Mouse (Mus musculus) C2C12 (cell line): ENCODE measurements around the gene Nepro. TPM values are rescaled to one million over a fixed set of nuclear protein-coding genes. Genes with fewer than 3 reads are reported as not detected.

Experiments used
- H3K27me3 ChIP-seq: one replicate; pipeline ENCODE4 v1.6.1; 2011; ENCODE audit not compliant: control insufficient read depth, insufficient read depth, insufficient read length
- H3K36me3 ChIP-seq: one replicate; pipeline ENCODE4 v1.6.1; 2011; ENCODE audit not compliant: control insufficient read depth, insufficient read depth
- H3K4me3 ChIP-seq: one replicate; pipeline ENCODE4 v1.5.1; 2011; ENCODE audit warnings: mild to moderate bottlenecking, control low read depth; ENCODE audit not compliant: poor library complexity, insufficient read depth, severe bottlenecking
- H3K79me2 ChIP-seq: one replicate; pipeline ENCODE4 v1.6.1; 2011; ENCODE audit not compliant: control insufficient read depth, insufficient read depth
- H3K79me3 ChIP-seq: one replicate; pipeline ENCODE4 v1.6.1; 2011; ENCODE audit warnings: low read depth, control low read depth
- H3ac ChIP-seq: one replicate; pipeline ENCODE3; 2011; ENCODE audit warnings: low read depth; ENCODE audit not compliant: control insufficient read depth, insufficient read length
- CEBPB ChIP-seq: IDR thresholded peaks from one replicate; pipeline ENCODE4 v1.6.1; 2011; ENCODE audit warnings: low read depth, mild to moderate bottlenecking, control low read depth, moderate library complexity
- CTCF ChIP-seq: IDR thresholded peaks from one replicate; pipeline ENCODE4 v1.5.1; 2011; ENCODE audit not compliant: control insufficient read depth, insufficient read depth, insufficient read length
- FOSL1 ChIP-seq: IDR thresholded peaks from one replicate; pipeline ENCODE4 v1.8.0; 2011; ENCODE audit warnings: mild to moderate bottlenecking, low read length; ENCODE audit not compliant: poor library complexity, insufficient read depth, severe bottlenecking
- MAX ChIP-seq: IDR thresholded peaks from one replicate; pipeline ENCODE4 v1.6.1; 2011; ENCODE audit warnings: mild to moderate bottlenecking, control low read depth
- MYOD1 ChIP-seq: IDR thresholded peaks from one replicate; pipeline ENCODE4 v1.6.1; 2011; ENCODE audit warnings: low read depth; ENCODE audit not compliant: control insufficient read depth, insufficient read length
- MYOG ChIP-seq: IDR thresholded peaks from one replicate; pipeline ENCODE4 v1.6.1; 2011; ENCODE audit not compliant: control insufficient read depth, insufficient read length; ENCODE audit errors: extremely low read depth
- USF1 ChIP-seq: IDR thresholded peaks from one replicate; pipeline ENCODE4 v1.6.1; 2011; ENCODE audit warnings: low read depth, mild to moderate bottlenecking, control low read depth, moderate library complexity
- polyA plus RNA-seq: library from polyadenylated mRNA; unstranded; fragments of >200 nt; fragmentation: generic; extraction: Trizol; gene quantifications from one replicate; pipeline ENCODE4 v1.2.1, GENCODE M21; 2012; ENCODE audit warnings: missing spikeins

Nepro gene
- polyA plus RNA-seq, 1 experiment = 11.0 TPM

GRCm38 (mm10) chr16:44697473-44698205 is 26.5 kb upstream of the Nepro start:
- TF ChIP-seq CTCF = no peak
- Histone ChIP-seq H3K79me3 (no peaks in the 10 kb centered on the region), H3K79me2 (no peaks in the 10 kb centered on the region), H3K36me3 (no peaks in the 10 kb centered on the region), H3ac (no peak overlapping the region), H3K27me3 (no peaks in the 10 kb centered on the region), H3K4me3 (no peak overlapping the region)

GRCm38 (mm10) chr16:44701155-44701554 is 22.9 kb upstream of the Nepro start:
- no peak for TF ChIP-seq CTCF
- Histone ChIP-seq H3K79me3 (no peaks in the 10 kb centered on the region), H3K36me3 (no peaks in the 10 kb centered on the region), H3ac (no peak overlapping the region), H3K27me3 (no peaks in the 10 kb centered on the region), H3K79me2 (no peaks in the 10 kb centered on the region), H3K4me3 (no peak overlapping the region)

- no peaks in the 10 kb centered on the region for H3K79me3 ChIP-seq
- no peaks in the 10 kb centered on the region for H3K79me2 ChIP-seq
- H3K27me3 ChIP-seq = no peaks in the 10 kb centered on the region
- TF ChIP-seq CTCF = no peak
- no peak overlapping the region for H3ac ChIP-seq
- no peak overlapping the region for H3K4me3 ChIP-seq
- no peaks in the 10 kb centered on the region for H3K36me3 ChIP-seq
Observed at GRCm38 (mm10) chr16:44702272-44702671, 21.8 kb upstream of the Nepro start.

GRCm38 (mm10) chr16:44703458-44703857 is 20.6 kb upstream of the Nepro start:
- Histone ChIP-seq H3K79me2 (no peaks in the 10 kb centered on the region), H3ac (no peak overlapping the region), H3K4me3 (no peak overlapping the region), H3K79me3 (no peaks in the 10 kb centered on the region), H3K27me3 (no peaks in the 10 kb centered on the region), H3K36me3 (no peaks in the 10 kb centered on the region)
- TF ChIP-seq MYOD1 (no peak), FOSL1 (no peak), MAX (no peak), MYOG (no peak), CEBPB (no peak), CTCF (no peak), USF1 (no peak)

GRCm38 (mm10) chr16:44716305-44717140 is 7.6 kb upstream of the Nepro start:
- H3K36me3 ChIP-seq = peaks cover 4% of the 10 kb centered on the region
- no peak overlapping the region for H3K4me3 ChIP-seq
- no peaks in the 10 kb centered on the region for H3K27me3 ChIP-seq
- no peak overlapping the region for H3ac ChIP-seq
- H3K79me2 ChIP-seq = no peaks in the 10 kb centered on the region
- no peaks in the 10 kb centered on the region for H3K79me3 ChIP-seq
- TF ChIP-seq USF1 = no peak

GRCm38 (mm10) chr16:44717141-44717634 is 6.9 kb upstream of the Nepro start:
- no peak overlapping the region for H3K4me3 ChIP-seq
- H3ac ChIP-seq = no peak overlapping the region
- peaks cover 4% of the 10 kb centered on the region for H3K36me3 ChIP-seq
- no peaks in the 10 kb centered on the region for H3K79me3 ChIP-seq
- no peaks in the 10 kb centered on the region for H3K79me2 ChIP-seq
- no peak for TF ChIP-seq FOSL1
- no peak for TF ChIP-seq CEBPB
- TF ChIP-seq USF1 = no peak
- TF ChIP-seq MYOD1 = no peak
- no peak for TF ChIP-seq MYOG
- TF ChIP-seq MAX = no peak
- no peak for TF ChIP-seq CTCF
- no peaks in the 10 kb centered on the region for H3K27me3 ChIP-seq
